Mouse (Mus musculus) hindbrain, embryonic 10.5 days (tissue): ENCODE results near the gene Rlim. TPM values are rescaled to one million over a fixed set of nuclear protein-coding genes. Genes with fewer than 3 reads are reported as not detected.
A peak's percentile ranks its signal among the peaks of the same experiment; 100 is the strongest.

Experiments used
- DNase-seq: peaks from one replicate; pipeline ENCODE4 v3.0.0-alpha.2; 2017; ENCODE audit warnings: low spot score
- H3K27ac ChIP-seq: fragments of 300-500 bp; sonication (generic); 2 replicates; pipeline ENCODE4 v1.5.1; 2016; ENCODE audit warnings: mild to moderate bottlenecking, moderate library complexity
- H3K27me3 ChIP-seq: fragments of 300-500 bp; sonication (generic); 2 replicates; pipeline ENCODE4 v1.6.1; 2016; ENCODE audit warnings: mild to moderate bottlenecking; ENCODE audit not compliant: poor library complexity, insufficient read depth, severe bottlenecking
- H3K36me3 ChIP-seq: fragments of 300-500 bp; sonication (generic); 2 replicates; pipeline ENCODE4 v1.6.1; 2016; ENCODE audit warnings: mild to moderate bottlenecking, moderate library complexity
- H3K4me1 ChIP-seq: fragments of 300-500 bp; sonication (generic); replicated peaks from 2 replicates; pipeline ENCODE4 v1.6.1; 2016; ENCODE audit warnings: mild to moderate bottlenecking
- H3K4me3 ChIP-seq: fragments of 300-500 bp; sonication (generic); 2 replicates; pipeline ENCODE4 v1.5.1; 2016; ENCODE audit warnings: mild to moderate bottlenecking, moderate library complexity
- H3K9me3 ChIP-seq: fragments of 300-500 bp; sonication (generic); 2 replicates; pipeline ENCODE4 v1.6.1; 2016; ENCODE audit warnings: mild to moderate bottlenecking, moderate library complexity
- WGBS: fragments of 180-500 bp; shearing (Covaris S2); methylation state at CpG from one replicate; pipeline ENCODE4 v1.1.7; 2016; 5-methylcytosine and 5-hydroxymethylcytosine counted together
- polyA plus RNA-seq: library from polyadenylated mRNA; unstranded; fragments of >200 nt; fragmentation: Nextera tagmentation; extraction: Ambion mirVana; gene quantifications from 2 replicates; pipeline ENCODE4 v1.2.1, GENCODE M21; 2016

Gene Rlim
- polyA plus RNA-seq: 27.5 and 37.0 TPM in 2 replicates

DNA sequence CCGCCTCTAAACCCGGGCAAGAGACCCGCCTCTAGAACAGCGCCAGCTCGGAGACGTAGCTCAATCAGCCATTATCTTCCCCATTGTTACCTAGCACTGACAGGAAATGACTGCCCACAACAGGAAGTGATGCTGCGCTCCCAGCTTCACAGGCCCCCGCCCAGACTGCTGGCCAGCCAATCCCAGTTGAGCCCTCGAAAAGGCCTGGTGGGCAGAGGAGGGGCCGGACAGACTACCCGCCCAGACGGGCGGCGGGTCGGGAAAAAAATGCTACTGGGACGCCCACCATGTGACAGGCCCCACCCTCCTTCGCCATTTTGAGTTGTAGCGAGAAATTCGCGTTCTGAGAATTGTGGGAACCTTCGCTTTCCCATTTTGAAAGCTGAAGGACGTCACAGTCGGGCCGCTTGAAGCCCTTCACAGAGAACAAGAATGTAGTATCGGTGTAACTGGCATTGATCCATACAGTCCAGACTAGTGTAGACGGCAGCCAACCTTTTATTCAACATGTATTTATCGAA, at the start of gene Rlim:
Rlim (minus strand) TSS at position 116 of the 521 bp plus-strand sequence.
- Histone ChIP-seq H3K4me1 (0 out of 2 replicates have a peak, but pooled peaks cover 2% of the 10 kb centered on the region), H3K9me3 (no peaks in the 10 kb centered on the region), H3K36me3 (peaks cover 26% of the 10 kb centered on the region), H3K4me3 (peak within 1 kb of the TSS; percentile 74), H3K27ac (peak within 1 kb of the TSS; percentile 94), H3K27me3 (peaks cover 63% of the 10 kb centered on the region)
- DNase-seq: peak; percentile 91
- 24% methylated on average over 27 of the region's 27 CpGs for WGBS

DNA sequence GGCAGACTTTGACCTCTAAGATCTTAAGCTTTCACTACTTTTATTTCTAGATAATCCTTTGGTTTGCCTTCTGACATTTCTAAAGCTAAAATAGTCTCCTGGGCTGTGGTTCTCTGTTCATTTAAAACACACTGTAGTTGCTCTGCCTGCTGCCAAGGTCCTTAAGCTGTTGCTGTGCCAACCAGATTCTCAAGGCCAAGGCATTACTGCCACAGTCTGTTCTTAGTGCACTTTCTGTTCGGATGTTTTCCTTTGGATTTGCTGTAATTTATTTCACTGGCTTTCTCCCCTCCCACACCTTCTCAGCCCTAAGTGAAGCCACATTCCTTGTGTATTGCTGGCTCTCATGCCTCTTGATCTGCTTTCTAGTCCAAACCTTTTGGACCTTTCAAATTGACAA, 36.1 kb upstream of the Rlim start:
- Histone ChIP-seq H3K36me3 (no peaks in the 10 kb centered on the region), H3K27ac (no peak overlapping the region), H3K4me3 (no peak overlapping the region), H3K4me1 (no peaks in the 10 kb centered on the region), H3K9me3 (no peaks in the 10 kb centered on the region), H3K27me3 (peaks cover 64% of the 10 kb centered on the region)
- WGBS: 79% methylated on average over 1 of the region's 1 CpGs
- DNase-seq: no peak

DNA sequence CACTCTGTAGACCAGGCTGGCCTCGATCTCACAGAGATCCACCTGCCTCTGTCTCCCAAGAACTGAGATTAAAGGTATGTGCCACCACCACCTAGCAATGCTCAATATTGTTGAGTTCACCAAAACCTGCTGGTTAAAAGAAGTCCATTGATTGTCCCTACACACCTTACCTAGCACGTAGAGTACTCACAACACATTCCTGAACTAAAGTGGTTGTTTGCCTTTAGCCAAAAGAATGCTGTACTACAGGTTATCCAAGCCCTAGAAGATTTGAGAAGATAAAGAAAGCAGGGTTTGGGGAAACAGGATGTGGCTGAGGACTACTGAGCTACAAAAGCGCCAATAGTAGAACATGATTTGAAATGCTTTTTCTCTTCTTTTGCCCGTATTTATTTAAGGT, 34.0 kb upstream of the Rlim start:
- Histone ChIP-seq H3K9me3 (no peaks in the 10 kb centered on the region), H3K27ac (no peak overlapping the region), H3K4me3 (no peak overlapping the region), H3K27me3 (peaks cover 60% of the 10 kb centered on the region), H3K36me3 (no peaks in the 10 kb centered on the region), H3K4me1 (no peaks in the 10 kb centered on the region)
- DNase-seq: no peak
- 86% methylated on average over 4 of the region's 4 CpGs for WGBS

DNA sequence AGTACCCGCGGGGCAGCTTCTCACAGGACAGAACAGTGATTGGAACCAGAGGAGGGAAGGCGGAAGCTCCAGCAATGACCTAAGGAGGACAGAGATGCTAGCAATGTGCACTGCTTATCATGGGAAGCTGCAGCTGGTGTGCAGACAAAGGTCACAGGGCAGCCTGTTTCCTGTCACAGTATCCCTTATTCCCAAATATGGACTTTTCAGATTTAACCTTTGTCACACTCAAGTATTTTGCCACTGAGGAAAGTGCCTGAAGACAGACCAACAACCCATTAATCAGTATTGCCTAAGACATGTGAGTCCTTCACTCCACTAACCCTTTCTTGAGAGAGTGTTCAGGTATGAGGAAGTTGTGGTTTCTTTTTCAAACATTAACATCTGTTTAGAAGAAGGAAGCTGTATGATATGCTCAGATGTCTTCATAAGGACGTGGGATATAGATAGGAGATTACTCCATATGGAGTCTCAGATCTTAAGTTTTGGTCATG, 32.3 kb upstream of the Rlim start:
- peak; percentile 10 for DNase-seq
- H3K4me1 ChIP-seq: no peaks in the 10 kb centered on the region
- H3K27me3 ChIP-seq: peaks cover 50% of the 10 kb centered on the region
- peaks cover 5% of the 10 kb centered on the region; the same call in 1 of the 2 replicates for H3K9me3 ChIP-seq
- no peaks in the 10 kb centered on the region for H3K36me3 ChIP-seq
- H3K27ac ChIP-seq: no peak overlapping the region
- H3K4me3 ChIP-seq: no peak overlapping the region
- 60% methylated on average over 4 of the region's 4 CpGs for WGBS

DNA sequence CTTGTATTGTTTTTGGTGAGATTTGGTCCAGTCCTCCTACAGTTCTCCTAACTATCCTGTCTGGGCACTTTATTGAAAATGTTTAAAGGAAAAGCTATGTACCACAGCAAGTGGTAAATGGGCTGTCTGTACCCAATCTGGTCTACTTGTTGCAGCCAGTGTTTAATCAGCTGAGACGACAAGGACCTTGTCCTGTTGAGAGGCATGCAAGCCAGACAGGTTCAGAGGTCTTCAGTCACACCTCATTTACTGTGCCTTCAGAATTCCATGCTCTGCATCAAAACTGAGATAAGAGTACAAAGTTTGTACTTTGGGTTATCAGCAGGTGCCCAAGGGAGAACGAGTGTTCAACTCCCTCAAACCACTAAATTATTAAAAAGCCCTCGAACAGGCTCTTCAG, 13.7 kb upstream of the Rlim start:
- DNase-seq: no peak
- Histone ChIP-seq H3K27me3 (peaks cover 65% of the 10 kb centered on the region), H3K4me3 (no peak overlapping the region), H3K36me3 (no peaks in the 10 kb centered on the region), H3K27ac (no peak overlapping the region), H3K9me3 (no peaks in the 10 kb centered on the region), H3K4me1 (no peaks in the 10 kb centered on the region)
- 67% methylated on average over 3 of the region's 3 CpGs for WGBS

DNA sequence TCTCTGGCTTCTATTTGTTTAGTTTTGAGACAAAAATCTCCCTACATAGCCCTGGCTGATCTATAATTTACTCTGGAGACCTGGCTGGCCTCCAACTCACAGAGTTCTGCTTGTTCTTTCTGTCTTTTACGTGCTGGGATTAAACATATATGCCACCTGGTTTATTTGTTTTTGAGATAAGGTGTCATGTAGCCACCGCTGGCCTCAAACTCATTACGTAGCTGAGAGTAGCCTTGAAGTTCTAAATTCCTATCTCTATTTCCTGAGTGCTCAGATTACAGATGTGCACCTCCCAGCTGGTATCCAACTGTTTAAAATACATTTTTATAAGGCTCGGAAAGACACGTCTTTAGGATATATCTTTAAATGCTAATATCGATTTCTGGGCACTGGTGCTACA, 12.8 kb upstream of the Rlim start:
- Histone ChIP-seq H3K4me3 (no peak overlapping the region), H3K36me3 (no peaks in the 10 kb centered on the region), H3K4me1 (no peaks in the 10 kb centered on the region), H3K27me3 (peaks cover 64% of the 10 kb centered on the region), H3K9me3 (no peaks in the 10 kb centered on the region), H3K27ac (no peak overlapping the region)
- WGBS: 72% methylated on average over 6 of the region's 6 CpGs
- no peak for DNase-seq

DNA sequence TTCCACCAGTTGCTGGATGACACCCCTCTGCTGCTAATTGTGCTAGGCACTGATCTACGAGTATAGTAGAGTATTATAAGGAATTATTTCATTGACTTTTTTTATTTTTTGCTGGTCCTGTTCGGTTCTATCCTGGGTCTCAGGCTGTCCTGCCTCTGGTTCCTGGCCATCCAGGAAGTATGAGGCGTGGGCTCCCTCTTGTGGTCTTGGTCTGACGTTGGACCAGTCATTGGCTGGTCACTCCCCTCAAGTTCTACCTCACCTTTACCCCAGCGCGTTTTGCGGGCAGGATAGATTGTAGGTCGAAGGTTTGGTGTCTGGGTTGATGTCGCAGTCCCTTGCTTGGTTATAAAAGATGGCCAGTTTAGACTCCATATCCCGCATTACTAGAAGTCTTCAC, 10.6 kb upstream of the Rlim start:
- WGBS: 42% methylated on average over 10 of the region's 10 CpGs
- peaks cover 73% of the 10 kb centered on the region for H3K27me3 ChIP-seq
- no peak overlapping the region for H3K27ac ChIP-seq
- no peak overlapping the region for H3K4me3 ChIP-seq
- H3K36me3 ChIP-seq: no peaks in the 10 kb centered on the region
- 0 out of 2 replicates have a peak, but pooled peaks cover 4% of the 10 kb centered on the region for H3K4me1 ChIP-seq
- no peak for DNase-seq
- H3K9me3 ChIP-seq: no peaks in the 10 kb centered on the region

DNA sequence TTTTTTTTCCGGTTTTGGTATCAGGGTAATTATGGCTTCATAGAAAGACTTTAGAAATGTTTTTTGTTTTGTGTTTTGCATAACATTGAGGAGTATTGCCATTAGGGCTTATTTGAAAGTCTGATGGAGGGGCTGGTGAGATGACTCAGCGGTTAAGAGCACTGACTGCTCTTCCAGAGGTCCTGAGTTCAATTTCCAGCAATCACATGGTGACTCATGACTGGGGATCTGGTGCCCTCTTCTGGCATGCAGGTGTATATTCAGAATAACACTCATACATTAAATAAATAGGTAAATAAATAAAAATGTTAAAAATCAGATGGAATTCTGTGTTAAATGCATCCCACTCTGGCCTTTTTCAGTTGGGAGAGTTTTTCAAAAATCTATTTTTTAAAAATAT, 9.3 kb upstream of the Rlim start:
- Histone ChIP-seq H3K27me3 (peaks cover 73% of the 10 kb centered on the region), H3K36me3 (no peaks in the 10 kb centered on the region), H3K4me3 (no peak overlapping the region), H3K4me1 (0 out of 2 replicates have a peak, but pooled peaks cover 9% of the 10 kb centered on the region), H3K9me3 (no peaks in the 10 kb centered on the region), H3K27ac (no peak overlapping the region)
- WGBS: 61% methylated on average over 2 of the region's 2 CpGs
- no peak for DNase-seq

DNA sequence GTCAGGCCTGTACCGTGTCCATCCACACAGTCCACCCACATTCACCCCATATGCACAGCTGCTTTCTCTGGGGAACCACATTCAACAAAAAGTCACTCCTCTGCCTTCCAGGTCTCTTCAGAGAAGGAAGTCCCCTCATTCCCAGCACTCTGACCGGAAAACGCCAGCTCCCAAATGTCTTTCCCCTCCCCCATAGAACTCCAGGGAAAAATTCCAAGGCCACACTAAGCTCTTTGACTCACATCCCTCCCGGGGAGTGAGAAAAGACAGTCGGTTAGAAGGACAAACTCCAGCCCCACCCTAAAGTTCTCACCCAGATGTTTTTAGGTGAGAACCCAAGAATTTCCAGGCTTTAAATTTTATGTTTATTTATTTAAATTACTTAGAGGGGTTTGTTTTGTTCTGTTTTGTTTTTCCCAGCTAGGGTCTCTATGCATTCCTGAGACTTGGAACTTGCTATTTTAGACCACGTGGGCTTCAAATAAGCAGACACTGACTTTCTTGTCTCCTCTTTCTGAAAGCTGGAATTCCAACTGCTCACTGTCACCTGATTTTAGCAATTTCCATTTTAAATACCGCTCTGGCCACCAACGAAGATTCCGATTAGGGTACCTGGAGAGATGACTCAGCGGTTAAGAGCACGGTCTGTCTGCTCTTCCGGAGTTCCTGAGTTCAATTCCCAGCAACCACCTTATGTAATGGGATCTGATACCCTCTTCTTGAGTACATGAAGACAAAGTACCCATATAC, 6.3 kb upstream of the Rlim start:
- H3K36me3 ChIP-seq: no peaks in the 10 kb centered on the region
- 0 out of 2 replicates have a peak, but pooled peaks cover 9% of the 10 kb centered on the region for H3K4me1 ChIP-seq
- DNase-seq: peak; percentile 13
- WGBS: 28% methylated on average over 12 of the region's 12 CpGs
- H3K4me3 ChIP-seq: no peak overlapping the region
- H3K27me3 ChIP-seq: peaks cover 74% of the 10 kb centered on the region
- no peaks in the 10 kb centered on the region for H3K9me3 ChIP-seq
- H3K27ac ChIP-seq: no peak overlapping the region

DNA sequence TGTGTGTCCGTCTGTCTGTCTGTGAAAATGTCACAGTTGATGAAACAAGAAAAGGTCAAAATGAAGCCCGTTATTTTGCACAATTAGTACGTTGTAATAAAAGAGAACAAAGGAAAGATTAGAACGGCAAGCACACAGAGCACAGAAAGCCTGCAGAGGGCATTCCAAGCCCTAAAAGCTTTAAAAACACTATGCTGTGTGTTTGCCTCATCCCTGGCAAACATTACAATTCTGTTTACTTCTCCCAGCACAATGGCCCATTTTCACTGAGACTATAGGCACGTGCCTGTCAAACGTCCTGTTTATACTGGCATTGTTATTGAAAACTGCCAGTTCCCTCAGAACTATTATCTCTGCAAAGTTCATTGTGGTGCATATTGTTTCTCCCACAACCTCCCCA, 5.1 kb upstream of the Rlim start:
- no peak overlapping the region for H3K27ac ChIP-seq
- no peaks in the 10 kb centered on the region for H3K36me3 ChIP-seq
- H3K4me1 ChIP-seq: 0 out of 2 replicates have a peak, but pooled peaks cover 9% of the 10 kb centered on the region
- H3K4me3 ChIP-seq: no peak overlapping the region
- 19% methylated on average over 6 of the region's 6 CpGs for WGBS
- peaks cover 74% of the 10 kb centered on the region for H3K27me3 ChIP-seq
- DNase-seq: no peak
- H3K9me3 ChIP-seq: no peaks in the 10 kb centered on the region

DNA sequence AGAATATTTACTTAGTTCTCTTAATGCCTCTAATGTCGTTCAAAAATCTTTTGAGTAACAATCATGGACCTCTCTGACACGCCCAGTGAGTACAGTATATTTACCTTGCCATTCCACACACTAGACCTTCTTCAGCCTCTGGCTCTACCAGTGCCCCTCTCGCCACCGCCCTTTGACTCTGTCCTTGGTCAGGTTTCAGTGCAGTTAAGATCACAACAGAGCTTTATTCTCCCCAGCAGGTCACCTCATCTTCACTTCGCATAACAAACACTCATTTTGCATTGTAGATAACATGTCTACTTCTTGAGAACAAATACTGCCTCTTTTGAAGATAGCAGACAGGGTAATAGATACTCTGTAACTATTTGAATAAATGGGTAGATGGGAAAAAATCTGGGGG, 3.9 kb upstream of the Rlim start:
- WGBS: 31% methylated on average over 5 of the region's 5 CpGs
- Histone ChIP-seq H3K4me1 (0 out of 2 replicates have a peak, but pooled peaks cover 9% of the 10 kb centered on the region), H3K27me3 (peaks cover 86% of the 10 kb centered on the region), H3K4me3 (no peak overlapping the region), H3K36me3 (no peaks in the 10 kb centered on the region), H3K9me3 (no peaks in the 10 kb centered on the region), H3K27ac (no peak overlapping the region)
- no peak for DNase-seq

DNA sequence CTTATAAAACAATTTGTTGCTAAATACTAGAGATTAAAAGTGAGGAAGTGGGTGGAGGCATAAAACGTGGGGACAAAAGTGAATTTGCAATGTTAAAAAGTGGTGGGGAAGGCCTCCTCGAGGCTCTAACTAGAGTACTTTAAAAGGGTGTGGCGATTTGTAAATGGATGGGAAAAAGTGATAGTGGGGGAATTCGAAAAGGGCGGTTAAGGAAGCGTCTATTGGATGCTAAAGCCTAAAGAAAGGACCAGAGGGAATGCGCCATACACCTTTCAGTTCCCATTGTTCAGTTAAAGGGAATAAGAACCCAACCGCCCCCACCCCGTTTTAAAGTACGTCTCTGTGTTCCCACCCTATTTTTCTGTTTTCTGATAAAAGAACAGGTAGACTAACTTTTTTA, 722 bp upstream of the Rlim start:
- Histone ChIP-seq H3K27ac (peak overlapping the region; percentile 94), H3K36me3 (peaks cover 20% of the 10 kb centered on the region), H3K4me3 (peak overlapping the region; percentile 74), H3K27me3 (peaks cover 68% of the 10 kb centered on the region), H3K4me1 (0 out of 2 replicates have a peak, but pooled peaks cover 5% of the 10 kb centered on the region), H3K9me3 (no peaks in the 10 kb centered on the region)
- WGBS: 80% methylated on average over 10 of the region's 10 CpGs
- no peak for DNase-seq

DNA sequence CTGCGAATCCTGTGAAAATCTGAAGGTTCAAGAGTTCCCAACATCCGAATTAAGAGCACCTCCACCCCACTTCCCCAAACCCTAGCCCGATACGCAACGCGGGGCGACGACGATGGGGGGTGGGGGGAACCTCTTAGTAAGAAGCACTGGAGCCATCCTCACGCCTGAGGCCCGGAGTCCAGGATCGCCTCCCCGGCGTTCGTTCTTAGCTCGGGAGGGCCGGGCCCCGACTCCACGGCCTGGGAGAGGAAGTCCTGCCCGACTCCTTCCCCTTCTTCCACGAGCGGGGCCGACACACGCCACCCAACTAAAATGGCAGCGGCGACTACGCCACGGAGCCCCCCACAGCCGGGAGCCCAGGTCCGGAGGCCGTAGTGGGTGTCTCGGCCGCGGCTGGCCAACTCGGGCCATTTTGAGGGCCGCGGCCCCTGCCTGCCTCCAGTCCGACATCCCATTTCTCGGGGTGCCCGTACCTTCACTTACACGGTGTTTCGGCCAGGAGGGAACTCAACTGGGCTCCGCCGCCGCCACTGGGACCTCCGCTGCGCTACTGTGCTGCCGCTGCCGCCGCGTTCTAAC, 405 bp downstream of the Rlim start:
- 22% methylated on average over 51 of the region's 51 CpGs for WGBS
- H3K4me1 ChIP-seq: no peaks in the 10 kb centered on the region
- peaks cover 57% of the 10 kb centered on the region for H3K27me3 ChIP-seq
- H3K9me3 ChIP-seq: no peaks in the 10 kb centered on the region
- H3K27ac ChIP-seq: peak overlapping the region; percentile 94
- DNase-seq: peak; percentile 36
- peaks cover 32% of the 10 kb centered on the region for H3K36me3 ChIP-seq
- peak overlapping the region; percentile 74 for H3K4me3 ChIP-seq
